Mouse (Mus musculus): ENCODE results near the gene Mpl.

DNA sequence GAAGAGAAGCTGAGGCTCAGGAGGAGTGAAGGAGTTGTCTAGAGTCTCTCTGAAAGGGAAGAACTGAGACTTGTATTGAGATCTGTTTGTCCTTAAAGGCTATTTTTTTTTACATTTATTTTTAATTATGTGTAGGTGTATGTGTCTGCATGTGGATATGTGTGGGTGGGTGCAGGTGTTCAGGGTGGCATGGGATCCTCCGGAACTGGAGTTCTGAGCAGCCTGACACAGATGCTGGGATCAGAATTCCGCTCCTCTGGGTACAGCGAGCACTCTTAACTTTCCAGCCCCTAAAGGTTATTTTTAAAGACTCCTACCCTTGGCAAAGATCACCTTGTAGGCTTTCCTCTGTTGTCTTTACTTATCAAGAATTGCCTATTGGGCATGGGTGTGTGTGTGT, 7.6 kb upstream of the Mpl start:
- no peak for TF ChIP-seq EP300 (IDR thresholded peaks at IDR 0.05; ENCODE audit: insufficient read depth, low read depth, low read length)
- no peak for TF ChIP-seq CTCF (IDR thresholded peaks at IDR 0.05)
- no peak for TF ChIP-seq POLR2A (IDR thresholded peaks at IDR 0.05; ENCODE audit: insufficient read depth, low read depth, low read length)

Data from heart, adult 2 months (tissue).